In genomic region chr2:32740916-32741272, GRCm38 (mm10) we compare ENCODE assay signal across 10 mouse cellular contexts. TPM values are rescaled to one million over a fixed set of nuclear protein-coding genes. Genes with fewer than 3 reads are reported as not detected.
A peak's percentile ranks its signal among the peaks of the same experiment; 100 is the strongest.
DNase-seq lines count a peak whose midpoint lies in the region; ATAC-seq lines count a peak whose summit lies in the region.
"Had no signal": no experiment of that assay in that cellular context is flagged by ENCODE, and none has a peak within 500 bp of the region (broad histone marks: within the 10 kb centered on the region; RNA-seq: fewer than 3 reads in every experiment).

TSS of gene 6330409D20Rik (minus strand) at chr2:32741016.

- peaks cover under 1% of the 10 kb centered on the region; the same call in 1 of the 2 replicates for H3K36me3 ChIP-seq in heart, embryonic 15.5 days
- H3K36me3 ChIP-seq in embryonic facial prominence, embryonic 10.5 days (replicated peaks) = peaks cover 27% of the 10 kb centered on the region
- H3K36me3 ChIP-seq in hindbrain, embryonic 15.5 days = peaks cover 3% of the 10 kb centered on the region; the same call in 1 of the 2 replicates
- H3K36me3 ChIP-seq in midbrain, embryonic 13.5 days = peaks cover 15% of the 10 kb centered on the region

- no peak for DNase-seq in heart, adult 11 months
- DNase-seq in embryonic facial prominence, embryonic 10.5 days (ENCODE audit: low spot score) = no peak
- DNase-seq in T-cell, adult 2 months (ENCODE audit: low spot score) = no peak
- no peak for DNase-seq in left cerebral cortex, adult 8-10 months (ENCODE audit: low spot score in 2 of 2)

- H3K27ac ChIP-seq in heart, embryonic 15.5 days = no peak within 1 kb of the TSS
- peak within 1 kb of the TSS; percentile 78 for H3K27ac ChIP-seq in embryonic facial prominence, embryonic 10.5 days (replicated peaks)
- H3K27ac ChIP-seq in hindbrain, embryonic 15.5 days (replicated peaks) = peak within 1 kb of the TSS; percentile 90
- H3K27ac ChIP-seq in midbrain, embryonic 13.5 days = peak within 1 kb of the TSS; percentile 88

- peaks cover 28% of the 10 kb centered on the region for H3K4me1 ChIP-seq in heart, embryonic 15.5 days (replicated peaks)
- peaks cover 40% of the 10 kb centered on the region for H3K4me1 ChIP-seq in embryonic facial prominence, embryonic 10.5 days
- peaks cover 27% of the 10 kb centered on the region for H3K4me1 ChIP-seq in hindbrain, embryonic 15.5 days (replicated peaks)
- peaks cover 44% of the 10 kb centered on the region for H3K4me1 ChIP-seq in midbrain, embryonic 13.5 days (replicated peaks)

- H3K4me3 ChIP-seq in heart, embryonic 15.5 days = peak within 1 kb of the TSS; percentile 48
- peak within 1 kb of the TSS; percentile 73 for H3K4me3 ChIP-seq in embryonic facial prominence, embryonic 10.5 days
- H3K4me3 ChIP-seq in hindbrain, embryonic 15.5 days = peak within 1 kb of the TSS; percentile 82
- H3K4me3 ChIP-seq in midbrain, embryonic 13.5 days (replicated peaks) = peak within 1 kb of the TSS; percentile 75

- peak within 1 kb of the TSS; percentile 41; the same call in 1 of the 2 replicates for H3K9ac ChIP-seq in heart, embryonic 15.5 days
- peak within 1 kb of the TSS; percentile 92 for H3K9ac ChIP-seq in hindbrain, embryonic 15.5 days
- peak within 1 kb of the TSS; percentile 87 for H3K9ac ChIP-seq in midbrain, embryonic 13.5 days (replicated peaks)

- ATAC-seq in heart, embryonic 15.5 days (replicated peaks; ENCODE audit: insufficient number of reproducible peaks, insufficient read depth, low FRiP score, low read depth) = no peak; the same call in 1 of the 2 replicates
- ATAC-seq in hindbrain, embryonic 15.5 days (ENCODE audit: low FRiP score, low read depth) = 0 out of 2 replicates have a peak, but pooled peaks have one; percentile 0
- ATAC-seq in midbrain, embryonic 13.5 days = peak; percentile 6; the same call in 1 of the 2 replicates
- ATAC-seq in inflammation-experienced regulatory T-cells, adult 6 months = no peak

- H3K4me2 ChIP-seq in heart, embryonic 15.5 days = peak within 1 kb of the TSS; percentile 69
- peak within 1 kb of the TSS; percentile 79 for H3K4me2 ChIP-seq in hindbrain, embryonic 15.5 days
- peak within 1 kb of the TSS; percentile 84 for H3K4me2 ChIP-seq in midbrain, embryonic 13.5 days (replicated peaks)

- no peaks in the 10 kb centered on the region for H3K9me3 ChIP-seq in heart, embryonic 15.5 days (replicated peaks)
- H3K9me3 ChIP-seq in embryonic facial prominence, embryonic 10.5 days = no peaks in the 10 kb centered on the region
- no peaks in the 10 kb centered on the region for H3K9me3 ChIP-seq in hindbrain, embryonic 15.5 days
- no peaks in the 10 kb centered on the region for H3K9me3 ChIP-seq in midbrain, embryonic 13.5 days

- H3K27me3 ChIP-seq in heart, embryonic 15.5 days = peaks cover 36% of the 10 kb centered on the region
- H3K27me3 ChIP-seq in embryonic facial prominence, embryonic 10.5 days (replicated peaks; ENCODE audit: low read depth, poor library complexity, severe bottlenecking) = peaks cover 49% of the 10 kb centered on the region
- H3K27me3 ChIP-seq in hindbrain, embryonic 15.5 days = no peaks in the 10 kb centered on the region
- H3K27me3 ChIP-seq in midbrain, embryonic 13.5 days = peaks cover 4% of the 10 kb centered on the region; the same call in 1 of the 2 replicates
- H3K27me3 ChIP-seq: CH12.LX had no signal

- WGBS in heart, embryonic 15.5 days = 12% methylated on average over 11 of the region's 11 CpGs
- WGBS in embryonic facial prominence, embryonic 10.5 days = 7% methylated on average over 11 of the region's 11 CpGs
- 5% methylated on average over 11 of the region's 11 CpGs for WGBS in hindbrain, embryonic 15.5 days
- 8% methylated on average over 11 of the region's 11 CpGs for WGBS in midbrain, embryonic 13.5 days

RNA-seq across cellular contexts. Expression of gene 6330409D20Rik, which starts in this region (rescaled TPM):
- 0.16 TPM in 1 of 2 replicates, not detected in the other for polyA plus RNA-seq in heart, embryonic 15.5 days (2015; fragmentation: Nextera tagmentation; extraction: Ambion mirVana)
- polyA plus RNA-seq in embryonic facial prominence, embryonic 10.5 days (2016; fragmentation: Nextera tagmentation; extraction: Ambion mirVana) = 0.52 and 0.57 TPM in 2 replicates
- 3.4 and 3.5 TPM in 2 replicates for polyA plus RNA-seq in hindbrain, embryonic 15.5 days (2015; fragmentation: Nextera tagmentation; extraction: Ambion mirVana)
- 3.9 TPM in 2 replicates for polyA plus RNA-seq in midbrain, embryonic 13.5 days (2015; fragmentation: Nextera tagmentation; extraction: Ambion mirVana)
- 1 to 10 TPM; 2.0 to 2.8 (median 2.3) TPM for total RNA-seq in left cerebral cortex, adult 8-10 months (2022)
- polyA plus RNA-seq in inflammation-experienced regulatory T-cells, adult 6 months (2017; shearing (Covaris generic)) = 1 to 10 TPM in 2 of 3 experiments, not detected in 1; 1.2 to 1.3 TPM
- total RNA-seq: CH12.LX; megakaryocyte, adult 5-6 weeks had no signal

Comparison
In these comparisons a context has a peak if more than half of its experiments do, and no peak if none do; other contexts are left out.
1. ATAC-seq: peak in hindbrain, embryonic 15.5 days (single experiment) and midbrain, embryonic 13.5 days (single experiment); none in heart, embryonic 15.5 days (single experiment) and inflammation-experienced regulatory T-cells, adult 6 months (single experiment).
2. H3K9ac ChIP-seq: peak in every context shown above with its lines; median percentile 92 in hindbrain, embryonic 15.5 days; 87 in midbrain, embryonic 13.5 days; 41 in heart, embryonic 15.5 days.
3. Peak in every context shown above with its lines, with median percentiles within 50 percentile points of each other: H3K4me2 ChIP-seq and H3K4me3 ChIP-seq.